Mouse (Mus musculus): ENCODE data around the gene Ldah.
"Not testable (repeated sequence)": the region's sequence is repeated elsewhere in the genome, so short reads cannot be mapped to it uniquely, and the experiment has no call there.

The Ldah gene

DNA sequence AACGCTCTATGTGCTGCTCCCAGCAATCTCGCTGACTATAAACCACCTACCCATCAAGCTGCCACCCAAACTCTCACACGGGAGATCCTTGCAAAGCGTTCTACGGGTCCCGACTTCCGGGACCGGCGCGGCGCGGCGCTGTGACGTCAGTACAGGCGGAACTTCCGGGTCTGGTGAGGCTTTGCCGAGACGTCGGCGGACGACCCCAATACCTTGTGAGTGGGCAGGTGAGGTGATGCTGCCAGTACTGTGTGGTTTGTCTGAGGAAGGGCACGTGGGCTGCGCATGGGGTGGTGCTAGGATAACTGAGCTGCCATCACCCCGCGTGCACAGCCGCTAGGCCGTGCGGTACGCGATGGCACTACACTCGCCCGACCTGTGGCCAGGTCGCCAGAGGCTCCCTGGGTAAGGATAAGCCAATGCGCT is at the start of gene Ldah:
TSS of gene Ldah (plus strand) at position 130 of the 426 bp plus-strand sequence.
- peak; percentile 88 to 89 for DNase-seq (ENCODE audit: low spot score in 2 of 2)

DNA sequence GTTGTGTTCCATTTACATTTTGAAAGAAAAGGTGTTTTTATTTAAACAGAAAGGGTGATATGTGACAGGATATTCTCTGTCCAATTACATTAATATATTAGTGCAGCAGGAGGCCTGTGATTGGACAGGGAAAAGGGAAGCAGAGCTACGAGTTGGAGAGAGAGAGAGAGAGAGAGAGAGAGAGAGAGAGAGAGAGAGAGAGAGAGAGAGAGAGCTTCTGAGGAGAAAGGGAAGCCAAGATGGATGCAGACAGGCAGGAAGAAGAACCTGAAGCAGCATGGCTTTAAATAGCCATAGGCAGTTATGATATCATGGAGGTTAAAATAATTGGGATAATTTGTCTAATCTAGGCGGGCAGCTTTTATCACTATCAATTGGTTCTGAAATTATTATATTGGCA is 40.2 kb upstream of the Ldah start:
- DNase-seq (ENCODE audit: low spot score in 2 of 2) = no peak

DNA sequence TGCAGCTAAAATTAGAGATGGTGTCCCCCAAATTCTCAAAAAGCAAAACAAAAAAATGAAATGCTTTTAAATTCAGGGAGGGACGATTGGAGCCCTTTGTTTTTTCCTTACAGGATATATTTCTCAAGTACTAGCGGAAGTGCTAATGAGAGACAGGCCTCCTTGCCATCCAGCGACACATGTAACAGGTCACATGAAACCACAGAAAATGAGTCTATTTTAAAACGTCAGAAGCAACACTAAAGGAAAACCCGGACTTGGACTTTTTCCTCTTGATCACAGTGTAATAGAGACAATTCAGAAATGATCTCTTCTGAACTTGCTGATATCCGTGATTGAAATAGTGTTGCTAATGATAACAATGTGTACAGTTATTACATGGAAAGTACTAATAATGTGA is 27.0 kb upstream of the Ldah start:
- DNase-seq (ENCODE audit: low spot score in 2 of 2) = no peak

DNA sequence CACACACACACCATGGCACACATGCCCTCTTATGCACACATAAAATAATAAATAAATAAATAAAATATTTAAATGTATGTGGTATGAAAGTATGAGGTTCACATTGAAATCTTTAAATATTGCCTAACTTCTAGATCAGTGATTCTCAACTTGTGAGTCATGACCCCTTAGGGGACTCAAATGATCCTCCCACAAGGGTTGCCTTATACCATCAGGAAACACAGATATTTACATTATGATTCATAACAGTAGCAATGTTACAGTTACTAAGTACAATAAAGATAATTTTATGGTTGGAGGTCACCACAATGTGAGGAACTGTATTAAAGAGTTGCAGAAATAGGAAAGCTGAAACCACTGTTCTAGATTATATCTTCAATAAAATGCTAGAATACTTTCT is 26.2 kb upstream of the Ldah start:
- no peak for DNase-seq (ENCODE audit: low spot score in 2 of 2)

DNA sequence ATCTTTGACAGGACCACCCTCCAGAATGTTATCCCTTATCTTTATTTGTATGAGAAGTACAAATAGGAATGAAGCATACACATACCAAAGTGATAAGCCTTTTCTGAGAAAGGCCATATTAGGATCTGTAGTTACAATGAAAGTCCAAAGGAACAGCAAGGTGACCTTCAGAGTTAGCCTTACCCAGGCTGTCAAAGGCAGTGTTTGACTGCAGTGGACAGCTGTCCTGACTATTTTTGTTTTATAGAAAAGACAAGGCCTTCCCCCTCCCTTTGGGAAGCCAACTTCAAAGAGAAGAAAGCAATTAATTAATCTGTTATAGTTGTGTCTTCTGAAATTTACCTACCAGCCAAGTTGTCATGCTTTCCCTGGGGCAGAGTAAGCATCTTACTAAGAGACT is 23.4 kb upstream of the Ldah start:
- no peak for DNase-seq (ENCODE audit: low spot score in 2 of 2)

DNA sequence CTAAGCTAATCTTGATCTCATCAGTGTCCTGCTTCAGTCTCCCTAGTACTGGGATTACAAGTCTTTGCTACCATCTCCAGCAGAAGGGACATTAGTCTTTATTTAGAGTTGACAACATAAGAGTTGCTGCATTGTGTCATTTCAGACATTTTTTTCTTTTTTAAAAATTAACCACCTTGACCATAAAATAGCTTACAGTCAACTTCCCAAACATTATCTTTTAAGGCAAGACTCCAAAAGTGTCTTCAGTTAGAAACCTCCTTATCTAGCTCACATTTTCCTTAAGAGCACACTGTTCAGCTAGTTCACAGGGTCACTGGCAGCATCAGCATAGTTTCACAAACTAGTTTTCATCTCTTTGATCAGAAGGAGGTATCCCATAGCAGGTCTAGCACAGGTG is 19.7 kb upstream of the Ldah start:
- DNase-seq (ENCODE audit: low spot score in 2 of 2) = no peak

DNA sequence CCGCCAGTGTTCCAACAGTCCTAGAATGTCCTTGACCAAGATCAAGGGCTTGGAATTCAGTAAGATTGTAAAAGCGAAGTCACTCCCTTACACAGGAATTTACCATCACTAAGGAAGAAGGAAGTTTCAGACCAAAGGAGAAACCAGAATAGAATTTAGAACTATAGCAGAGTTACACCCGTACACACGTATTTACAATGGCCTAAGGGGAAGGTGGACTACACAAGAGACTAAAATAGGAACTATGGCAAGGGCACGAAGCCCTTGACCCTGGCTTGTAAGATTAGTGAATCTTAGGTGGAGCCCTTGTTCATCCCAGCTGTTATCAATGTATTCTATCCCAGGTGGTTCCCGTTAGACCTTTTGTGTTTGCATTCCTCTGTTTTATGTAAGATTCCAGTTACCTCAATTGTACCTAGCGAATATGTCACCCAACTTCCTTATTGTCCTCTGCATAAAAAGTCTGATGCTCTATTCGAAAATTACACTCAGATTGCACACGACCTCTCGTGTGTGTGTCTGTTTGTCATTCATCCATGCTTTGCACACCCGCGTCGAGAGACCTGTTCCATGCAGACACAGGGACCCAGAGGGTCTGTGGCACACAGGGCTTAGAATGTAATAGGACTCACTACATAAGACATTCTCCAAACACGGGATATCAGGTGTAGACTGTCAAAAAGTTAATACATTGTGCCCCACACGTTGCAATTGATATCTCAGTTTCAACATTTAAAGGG is 18.9 kb upstream of the Ldah start:
- not testable (repeated sequence) for DNase-seq (ENCODE audit: low spot score in 2 of 2)

DNA sequence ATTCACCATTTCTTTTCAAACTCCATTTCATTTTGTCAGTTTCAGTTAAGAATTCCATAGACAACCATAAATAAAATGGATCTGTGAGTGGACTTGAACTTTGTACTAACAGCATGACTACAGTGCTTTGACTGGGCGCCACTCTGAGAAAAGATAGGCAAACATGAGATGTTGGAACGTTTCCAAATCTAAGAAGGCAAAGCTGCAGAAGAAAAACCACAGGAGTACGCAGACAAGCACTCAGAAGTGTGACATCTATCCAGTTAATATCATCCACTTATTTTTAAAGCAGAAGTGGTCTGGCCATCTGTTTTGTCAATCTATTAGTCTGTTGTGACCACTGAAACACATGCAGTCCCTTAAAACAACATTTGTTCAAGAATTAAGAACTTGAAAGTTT is 18.2 kb upstream of the Ldah start:
- DNase-seq (ENCODE audit: low spot score in 2 of 2) = no peak

DNA sequence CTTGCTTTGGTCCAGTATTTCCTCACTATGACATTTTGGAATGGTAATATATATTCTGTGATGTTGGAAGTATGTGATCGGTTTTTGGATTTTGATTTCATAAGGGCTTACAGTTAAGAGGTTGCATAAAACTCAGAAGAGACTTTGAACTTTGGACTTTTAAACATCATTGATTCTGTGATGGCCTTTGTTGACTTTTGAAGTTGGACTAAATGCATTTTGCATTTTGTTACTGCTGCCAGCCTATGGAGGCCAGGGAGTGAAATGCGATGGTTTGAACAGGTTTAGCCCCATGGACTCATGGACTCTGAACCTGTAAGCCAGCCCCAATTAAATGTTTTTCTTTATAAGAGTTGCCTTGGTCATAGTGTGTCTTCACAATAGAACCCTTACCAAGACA is 2.2 kb upstream of the Ldah start:
- DNase-seq (ENCODE audit: low spot score in 2 of 2) = no peak

DNA sequence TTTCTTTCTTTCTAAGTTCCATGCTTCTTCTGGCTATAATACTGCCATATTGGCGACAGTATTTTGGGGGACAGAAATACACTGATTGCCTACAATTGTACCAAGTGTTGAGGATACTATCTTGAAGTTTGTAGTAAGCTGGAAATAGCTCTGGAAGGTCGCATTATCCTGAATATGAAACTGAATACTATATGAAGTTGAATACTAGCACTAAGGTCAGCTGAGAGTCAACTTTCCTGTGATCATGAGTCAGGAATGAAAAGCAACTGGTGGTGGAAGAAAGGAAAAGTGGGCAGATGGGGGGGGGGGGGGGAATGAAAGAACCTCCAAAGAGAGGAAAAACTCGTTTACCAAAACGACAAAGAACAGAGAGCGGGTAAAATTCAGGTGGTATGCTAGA is 329 bp upstream of the Ldah start:
- DNase-seq (ENCODE audit: low spot score in 2 of 2) = no peak

DNA sequence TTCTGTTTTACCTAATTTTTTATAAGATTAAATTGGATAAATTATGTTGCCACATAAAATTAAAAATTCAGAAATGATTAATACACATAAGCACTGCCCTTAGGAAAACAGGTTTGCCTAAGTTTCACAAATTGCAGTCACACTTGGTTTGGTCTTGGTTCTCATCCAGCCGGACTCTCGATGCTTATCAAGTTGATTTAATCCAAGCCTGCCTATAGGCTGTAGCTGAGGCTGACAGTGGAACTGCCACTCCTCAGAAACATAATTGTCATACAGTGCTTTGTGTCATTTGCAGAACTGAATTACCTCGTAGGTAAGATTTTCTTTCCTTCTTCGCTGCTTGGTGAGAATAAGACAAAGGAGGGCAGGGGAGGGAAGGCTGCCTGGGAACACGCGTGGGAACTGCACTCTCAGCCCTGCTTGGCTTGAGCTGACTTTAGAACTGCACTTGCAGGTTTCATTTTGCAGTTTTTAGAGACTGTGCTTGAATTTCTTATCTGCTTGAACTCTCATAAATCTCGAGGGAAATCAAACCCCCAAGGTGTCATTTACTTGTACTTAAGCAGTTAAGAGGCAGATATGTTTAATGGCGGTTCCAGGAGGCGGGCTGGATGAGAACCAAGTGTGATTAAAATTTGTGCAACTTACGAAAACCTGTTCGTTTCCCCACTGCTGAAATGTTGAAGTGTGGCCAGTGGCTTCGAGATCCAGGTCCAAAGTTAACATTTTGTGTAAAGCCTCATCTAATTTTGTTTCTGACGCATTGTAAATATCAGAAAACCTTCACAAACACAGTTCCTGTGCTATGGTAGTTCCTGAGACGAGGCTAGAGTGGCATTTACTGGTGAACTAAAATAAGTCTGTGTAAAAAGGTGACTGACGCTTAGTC is 8.7 kb downstream of the Ldah start:
- no peak for DNase-seq (ENCODE audit: low spot score in 2 of 2)

DNA sequence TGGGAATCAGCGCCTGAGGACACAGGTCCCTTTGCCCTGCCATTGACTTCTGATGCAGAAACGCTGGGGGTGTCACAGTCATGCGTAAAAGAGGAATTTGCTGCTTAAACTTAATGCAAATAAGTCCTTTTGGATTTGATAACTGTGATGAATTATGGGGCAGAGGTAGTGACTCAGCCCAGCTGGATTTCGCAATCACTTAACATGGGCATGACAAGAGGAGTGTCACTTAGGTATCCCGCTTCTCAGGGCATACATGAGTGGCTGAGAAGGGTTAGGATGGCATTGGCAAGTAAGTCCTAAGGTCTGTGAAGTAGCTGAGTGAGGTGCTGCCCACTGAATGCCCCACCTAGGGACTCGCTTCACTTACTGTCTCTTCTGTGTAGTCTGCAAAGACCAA is 15.1 kb downstream of the Ldah start:
- no peak for DNase-seq (ENCODE audit: low spot score in 2 of 2)

DNA sequence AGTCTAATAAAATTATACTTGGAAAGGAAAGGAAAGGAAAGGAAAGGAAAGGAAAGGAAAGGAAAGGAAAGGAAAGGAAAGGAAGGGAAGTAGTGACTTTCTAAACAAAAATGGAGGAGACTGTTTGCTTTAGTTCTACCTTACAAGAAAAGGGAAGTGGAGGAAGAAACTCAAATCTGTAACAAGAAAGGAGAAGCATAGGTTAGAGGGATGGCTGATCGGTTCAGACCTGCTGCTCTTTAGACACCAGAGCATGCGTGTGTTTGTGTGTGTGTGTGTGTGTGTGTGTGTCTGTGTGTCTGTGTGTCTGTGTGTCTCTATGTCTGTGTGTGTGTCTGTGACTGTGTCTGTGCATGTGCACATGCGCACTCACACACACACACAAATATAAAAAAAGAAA is 23.2 kb downstream of the Ldah start:
- DNase-seq (ENCODE audit: low spot score in 2 of 2) = no peak

DNA sequence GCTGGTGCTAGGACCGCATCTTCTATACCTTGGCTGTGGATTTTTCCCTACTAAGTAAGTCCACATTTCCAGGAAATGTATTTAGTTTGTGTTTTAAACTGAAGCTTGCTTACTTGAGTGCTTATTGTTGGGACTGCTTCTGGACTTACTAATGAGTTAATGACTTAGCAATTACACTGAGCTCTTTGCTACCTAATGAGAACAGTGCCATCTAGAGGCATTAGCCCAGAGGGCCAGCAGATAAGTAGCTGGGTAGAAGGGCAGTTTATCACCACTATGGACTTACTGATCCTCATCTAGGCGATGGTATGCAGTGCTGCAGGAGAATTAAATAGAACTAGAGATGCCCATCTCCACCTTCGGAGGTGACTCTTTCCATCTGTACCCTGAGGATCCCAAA is 24.8 kb downstream of the Ldah start:
- DNase-seq (ENCODE audit: low spot score in 2 of 2) = no peak

DNA sequence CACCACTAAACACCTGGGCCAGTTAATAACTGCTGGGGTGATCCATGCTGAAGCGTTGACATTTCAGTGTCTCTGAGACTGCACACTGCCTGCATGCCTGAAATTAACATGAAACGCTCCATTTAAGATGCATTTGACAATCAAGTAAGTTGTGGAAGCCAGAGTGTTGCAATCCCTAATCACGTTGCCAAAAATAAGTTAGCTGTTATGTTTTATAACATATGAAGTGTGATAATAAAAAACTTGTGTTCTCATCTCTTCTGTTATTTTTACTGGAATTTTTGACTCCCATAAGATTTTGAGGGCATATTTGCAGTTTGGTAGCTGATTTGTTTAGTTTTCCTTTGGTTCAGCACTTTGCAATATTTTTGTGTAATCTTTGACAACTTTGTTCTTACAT is 34.3 kb downstream of the Ldah start:
- no peak for DNase-seq (ENCODE audit: low spot score in 2 of 2)

DNA sequence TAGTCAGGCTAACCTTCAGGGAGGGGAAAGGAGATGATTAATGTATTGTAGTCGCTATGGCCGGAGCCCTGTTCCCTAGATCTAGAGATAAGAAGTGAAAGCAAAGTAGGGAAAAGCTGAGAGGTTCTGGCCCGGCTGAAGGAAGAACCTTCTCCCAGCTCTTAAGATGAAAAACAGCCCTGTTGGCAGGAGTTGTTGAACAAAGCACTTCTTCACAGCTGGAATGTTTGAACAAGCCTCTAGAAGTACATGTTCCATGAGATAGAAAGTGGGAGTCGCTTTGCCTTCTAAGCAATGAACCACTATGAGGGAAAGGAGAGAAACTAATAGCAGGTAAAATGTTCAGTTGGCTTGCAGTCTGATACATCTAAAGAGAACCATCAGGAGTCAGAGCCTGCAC is 36.8 kb downstream of the Ldah start:
- DNase-seq (ENCODE audit: low spot score in 2 of 2) = no peak

DNA sequence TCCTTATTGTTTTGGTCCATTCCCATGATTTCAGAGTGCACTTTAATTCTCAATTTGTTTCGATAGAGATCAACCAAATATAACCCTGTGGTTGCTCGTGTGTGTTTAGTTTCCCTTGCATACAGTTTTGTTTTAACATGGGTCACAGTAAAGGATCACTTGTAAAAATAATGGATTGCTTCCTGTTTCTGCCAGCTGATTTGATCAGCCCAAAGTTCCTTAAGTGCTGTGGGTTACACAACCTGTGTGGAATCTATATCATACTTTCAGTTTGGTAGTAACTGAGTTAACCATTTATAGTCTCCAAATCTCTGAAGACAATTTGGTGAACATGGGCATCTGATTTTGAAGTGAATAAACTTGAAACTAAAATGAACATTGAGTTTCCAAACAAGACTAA is 52.4 kb downstream of the Ldah start:
- DNase-seq (ENCODE audit: low spot score in 2 of 2) = no peak

DNA sequence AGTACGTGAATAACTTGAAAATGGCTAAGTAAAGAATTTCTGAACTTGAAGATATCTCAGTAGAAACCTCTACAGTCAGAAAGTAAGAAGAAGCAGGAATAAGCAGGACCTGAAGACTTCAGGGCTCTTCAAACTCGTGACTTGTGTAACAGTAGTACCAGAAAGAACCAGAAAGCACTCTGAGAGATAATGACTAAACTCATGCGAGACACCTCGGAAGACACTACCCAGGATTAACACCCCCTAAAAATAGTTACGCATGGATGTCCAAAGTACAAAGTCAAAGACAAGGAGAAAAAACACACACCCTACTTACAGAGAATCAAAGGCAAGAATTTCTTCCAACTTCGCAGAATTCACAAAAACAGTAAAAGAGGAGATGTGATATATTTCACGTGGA is 58.4 kb downstream of the Ldah start:
- no peak for DNase-seq (ENCODE audit: low spot score in 2 of 2)

DNA sequence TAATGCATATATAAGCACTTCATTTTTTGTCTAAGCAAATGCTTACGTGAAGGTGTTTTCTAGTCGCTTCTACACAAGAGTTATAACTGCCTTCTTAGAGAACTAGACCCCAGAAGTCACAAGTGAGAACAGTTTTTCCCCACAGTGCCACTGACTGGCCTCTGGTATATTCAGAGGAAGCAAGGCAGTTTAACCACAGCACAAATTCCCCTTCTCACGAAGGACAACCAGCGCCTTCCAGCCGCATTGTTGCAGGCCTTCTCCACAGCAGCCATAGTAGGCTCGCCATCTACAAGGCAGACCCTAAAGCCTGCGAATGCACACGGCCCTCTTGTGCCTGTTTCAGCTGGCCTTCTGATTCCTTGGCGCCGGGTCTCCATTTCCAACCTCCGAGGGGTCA is 61.7 kb downstream of the Ldah start:
- no peak for DNase-seq (ENCODE audit: low spot score in 2 of 2)

DNA sequence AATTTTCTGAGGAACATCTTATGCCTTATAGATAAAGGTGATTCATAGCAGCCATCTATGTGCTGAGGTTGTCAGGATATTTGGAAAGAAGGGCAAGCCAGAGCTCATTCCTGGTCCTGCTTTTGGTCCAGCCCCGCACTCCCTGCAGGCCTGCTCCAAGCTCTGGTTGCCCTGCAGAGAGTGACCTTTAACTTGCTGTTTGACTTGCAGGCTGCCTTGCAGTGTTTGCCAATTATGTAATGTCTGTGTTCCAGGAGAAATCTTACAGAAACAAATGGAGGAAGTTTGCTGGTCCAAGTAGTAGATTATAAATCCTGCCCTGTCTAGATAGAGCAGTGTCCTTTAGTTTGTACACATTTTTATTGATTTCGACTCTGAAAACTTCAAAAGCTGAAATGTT is 63.5 kb downstream of the Ldah start:
- no peak for DNase-seq (ENCODE audit: low spot score in 2 of 2)

DNA sequence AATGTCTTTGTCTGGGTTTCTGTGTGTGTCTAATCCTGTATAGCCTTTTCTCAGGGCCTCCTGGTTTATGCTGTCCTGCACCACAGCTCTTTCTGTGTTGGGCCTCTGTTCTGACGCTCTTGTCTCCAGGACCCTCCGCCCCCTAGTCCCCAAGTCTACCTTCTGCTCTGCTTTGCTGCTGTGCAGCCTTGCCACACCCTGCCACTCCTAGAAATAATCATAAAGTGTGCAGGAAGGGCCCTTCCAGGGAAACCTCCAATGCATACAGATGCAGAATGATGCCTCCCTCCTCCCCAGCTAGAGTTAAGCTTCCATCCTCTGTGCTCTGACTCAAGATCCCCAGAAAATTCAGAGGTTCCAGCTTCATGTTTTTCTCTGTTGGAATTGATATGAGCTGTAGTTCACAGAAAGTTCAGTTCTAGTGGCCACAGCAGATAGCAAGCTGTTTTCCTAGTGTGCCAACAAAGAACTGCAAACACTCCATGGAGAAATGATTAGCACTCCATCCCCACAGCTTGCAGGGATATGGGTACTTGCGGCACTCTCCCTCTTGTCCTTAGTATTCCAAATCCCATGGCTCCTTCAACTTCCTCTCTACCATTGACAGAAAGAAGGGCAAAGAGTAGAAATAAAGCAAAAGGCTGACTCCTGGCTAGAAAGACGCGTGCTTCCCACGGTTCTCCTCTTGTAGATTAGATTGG is 65.7 kb downstream of the Ldah start:
- DNase-seq (ENCODE audit: low spot score in 2 of 2) = no peak

DNA sequence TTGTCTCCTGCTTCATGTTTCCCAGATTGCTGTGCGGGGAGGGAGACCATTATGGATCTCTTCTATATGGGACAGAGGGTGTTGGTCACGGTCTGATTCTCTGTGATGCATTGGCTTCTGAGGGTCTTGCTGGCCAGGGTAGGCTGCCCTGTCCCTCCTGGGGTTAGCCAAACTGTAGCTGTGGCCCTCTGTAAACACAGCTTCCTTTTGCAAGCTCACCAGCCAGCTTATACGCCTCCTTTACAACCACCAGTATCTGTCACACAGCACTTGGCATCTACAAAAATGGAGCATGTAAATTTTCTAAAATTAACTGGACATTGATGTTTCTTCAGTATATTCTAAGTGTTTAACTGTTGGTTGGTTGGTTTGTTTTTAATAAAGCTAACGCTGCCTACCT is 67.5 kb downstream of the Ldah start:
- DNase-seq (ENCODE audit: low spot score in 2 of 2) = no peak
